Mouse (Mus musculus) heart, adult 2 months (tissue): ENCODE data around the gene Hspa1l.
"Not testable (repeated sequence)": the region's sequence is repeated elsewhere in the genome, so short reads cannot be mapped to it uniquely, and the experiment has no call there.

Experiments used
- CTCF ChIP-seq: fragments of 200-600 bp; IDR thresholded peaks from 2 replicates; pipeline ENCODE4 v1.8.1; 2022; ENCODE audit warnings: antibody characterized with exemption, mild to moderate bottlenecking, moderate library complexity
- POLR2A ChIP-seq: fragments of 200-500 bp; IDR thresholded peaks from 2 replicates; pipeline ENCODE4 v1.6.1; 2011; ENCODE audit warnings: mild to moderate bottlenecking, low read depth, low read length, control low read depth; ENCODE audit not compliant: insufficient read depth

GRCm38 (mm10) chr17:34970850-34971249, 1.7 kb upstream of the Hspa1l start:
- TF ChIP-seq CTCF, POLR2A: not testable (repeated sequence)
